Mouse (Mus musculus) liver, embryonic 11.5 days (tissue): ENCODE results near the gene Plk5. TPM values are rescaled to one million over a fixed set of nuclear protein-coding genes. Genes with fewer than 3 reads are reported as not detected.

Experiments used
- ATAC-seq: fragments of 200-750 bp; cut with Nextera tagmentation; replicated peaks from 2 replicates; pipeline ENCODE4 v1.8.0; 2017; ENCODE audit warnings: moderate number of reproducible peaks, mild to moderate bottlenecking, moderate TSS enrichment, moderate library complexity; ENCODE audit not compliant: low FRiP score
- DNase-seq: peaks from one replicate; pipeline ENCODE4 v3.0.0-alpha.2; 2017; ENCODE audit warnings: low spot score
- H3K27ac ChIP-seq: fragments of 300-500 bp; sonication (generic); 2 replicates; pipeline ENCODE4 v1.5.1; 2014; ENCODE audit warnings: mild to moderate bottlenecking, low read depth, low read length, control low read depth
- H3K27me3 ChIP-seq: fragments of 300-500 bp; sonication (generic); replicated peaks from 2 replicates; pipeline ENCODE4 v1.6.1; 2014; ENCODE audit warnings: low read length, mixed read lengths; ENCODE audit not compliant: control insufficient read depth, insufficient read depth
- H3K36me3 ChIP-seq: fragments of 300-500 bp; sonication (generic); 2 replicates; pipeline ENCODE4 v1.6.1; 2014; ENCODE audit warnings: mild to moderate bottlenecking, low read length, moderate library complexity, mixed read lengths; ENCODE audit not compliant: control insufficient read depth, insufficient read depth
- H3K4me1 ChIP-seq: fragments of 300-500 bp; sonication (generic); replicated peaks from 2 replicates; pipeline ENCODE4 v1.6.1; 2014; ENCODE audit warnings: low read length, mixed read lengths; ENCODE audit not compliant: control insufficient read depth, insufficient read depth
- H3K4me2 ChIP-seq: fragments of 300-500 bp; sonication (generic); 2 replicates; pipeline ENCODE4 v1.6.1; 2014; ENCODE audit warnings: mild to moderate bottlenecking, control low read depth, moderate library complexity
- H3K4me3 ChIP-seq: fragments of 300-500 bp; sonication (generic); 2 replicates; pipeline ENCODE4 v1.5.1; 2014; ENCODE audit warnings: low read depth, low read length, control low read depth
- H3K9ac ChIP-seq: fragments of 300-500 bp; sonication (generic); 2 replicates; pipeline ENCODE4 v1.6.1; 2014; ENCODE audit warnings: low read depth, low read length, control low read depth
- H3K9me3 ChIP-seq: fragments of 300-500 bp; sonication (generic); 2 replicates; pipeline ENCODE4 v1.6.1; 2016; ENCODE audit warnings: low read length, inconsistent platforms, mixed read lengths; ENCODE audit not compliant: control insufficient read depth
- WGBS: fragments of 180-500 bp; shearing (Covaris S2); extraction: QIAGEN DNeasy Blood & Tissue Kit; methylation state at CpG from one replicate; pipeline ENCODE4 v1.1.7; 2014; 5-methylcytosine and 5-hydroxymethylcytosine counted together
- polyA plus RNA-seq: library from polyadenylated mRNA; unstranded; fragments of >200 nt; fragmentation: Nextera tagmentation; extraction: Ambion mirVana; gene quantifications from 2 replicates; pipeline ENCODE4 v1.2.1, GENCODE M21; 2014

The Plk5 gene
- polyA plus RNA-seq, 1 experiment from 2014 or later: 0.25 TPM

DNA sequence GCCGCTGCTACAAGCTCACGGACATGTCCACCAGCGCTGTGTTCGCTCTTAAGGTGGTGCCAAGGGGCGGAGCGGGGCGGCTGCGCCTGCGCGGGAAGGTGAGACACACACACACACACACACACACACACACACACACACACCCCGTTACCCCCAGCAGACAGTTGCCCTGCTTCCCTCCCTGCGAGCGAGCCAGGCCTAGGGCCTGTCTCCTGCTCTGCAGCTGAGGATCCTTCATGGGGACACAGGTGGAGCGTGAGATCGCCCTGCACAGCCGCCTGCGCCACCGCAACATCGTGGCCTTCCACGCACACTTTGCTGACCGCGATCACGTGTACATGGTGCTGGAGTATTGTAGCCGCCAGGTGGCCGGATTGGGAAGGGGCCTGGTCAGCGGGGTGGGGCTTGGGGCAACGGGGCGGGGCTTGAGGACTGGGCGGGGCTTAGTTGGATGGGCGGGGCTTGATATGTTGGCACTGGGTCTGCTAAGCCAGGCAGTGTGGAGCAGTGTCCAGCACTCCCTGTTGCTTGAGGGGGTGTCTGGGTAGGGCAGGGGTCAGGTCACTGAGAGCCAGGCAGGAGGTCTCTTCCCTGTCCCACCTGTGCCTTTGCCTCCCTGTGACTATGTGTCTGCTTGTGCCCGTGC, 1.9 kb downstream of the Plk5 start:
- 9% methylated on average over 31 of the region's 31 CpGs for WGBS
- no peaks in the 10 kb centered on the region for H3K9me3 ChIP-seq
- peaks cover 75% of the 10 kb centered on the region for H3K27me3 ChIP-seq
- DNase-seq (no peak), ATAC-seq (no peak; the same call in 1 of the 2 replicates)
- no peak overlapping the region for H3K9ac ChIP-seq
- no peaks in the 10 kb centered on the region for H3K36me3 ChIP-seq
- H3K4me2 ChIP-seq: peak overlapping the region; percentile 42
- peaks cover 5% of the 10 kb centered on the region for H3K4me1 ChIP-seq
- H3K4me3 ChIP-seq: 0 out of 2 replicates have a peak overlapping the region, but pooled peaks have one; percentile 8
- H3K27ac ChIP-seq: no peak overlapping the region

DNA sequence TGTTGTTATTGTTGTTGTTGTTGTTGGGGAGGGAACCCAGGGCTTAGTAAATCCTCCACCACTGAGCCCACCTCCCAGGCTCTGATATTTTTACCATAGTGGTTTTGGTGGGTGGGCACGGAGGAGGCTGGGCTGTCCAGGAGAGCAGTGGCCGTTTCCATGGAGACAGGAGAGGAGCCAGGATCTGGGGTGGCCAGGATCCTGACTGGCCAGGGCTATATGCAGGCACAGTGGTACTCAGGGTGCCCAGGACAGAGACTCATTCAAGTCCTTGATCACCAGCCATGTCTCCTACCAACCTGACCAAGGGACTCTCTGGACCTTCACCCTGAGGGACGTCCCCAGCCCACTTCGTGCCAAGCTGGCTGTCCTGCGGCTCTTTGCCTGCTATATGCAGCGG, 7.5 kb downstream of the Plk5 start:
- no peaks in the 10 kb centered on the region for H3K9me3 ChIP-seq
- no peaks in the 10 kb centered on the region for H3K36me3 ChIP-seq
- peaks cover 56% of the 10 kb centered on the region for H3K27me3 ChIP-seq
- no peak for ATAC-seq
- no peak overlapping the region for H3K4me2 ChIP-seq
- 51% methylated on average over 6 of the region's 6 CpGs for WGBS
- no peak overlapping the region for H3K27ac ChIP-seq
- no peak overlapping the region for H3K4me3 ChIP-seq
- no peak for DNase-seq
- H3K9ac ChIP-seq: no peak overlapping the region
- no peaks in the 10 kb centered on the region for H3K4me1 ChIP-seq

DNA sequence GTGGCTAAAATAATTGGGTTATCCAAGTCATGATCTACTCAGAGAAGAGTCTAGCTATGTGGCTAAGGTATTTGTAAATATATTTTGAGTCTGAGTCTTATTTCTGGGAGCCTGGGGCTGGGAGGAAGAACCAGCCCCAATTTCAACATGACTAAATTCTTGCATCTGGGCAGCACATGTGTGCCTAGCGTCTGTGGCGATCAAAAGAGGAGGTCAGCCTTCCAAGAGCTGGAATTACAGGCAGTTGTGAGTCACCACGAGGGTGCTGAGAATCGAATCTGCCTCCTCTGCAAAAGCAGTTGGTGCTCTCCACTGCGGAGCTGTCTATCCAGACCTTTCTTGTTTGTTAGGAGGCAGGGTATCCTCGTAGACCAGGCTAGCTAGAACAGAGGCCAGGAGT, 9.5 kb downstream of the Plk5 start:
- H3K4me2 ChIP-seq: no peak overlapping the region
- H3K4me3 ChIP-seq: no peak overlapping the region
- H3K36me3 ChIP-seq: no peaks in the 10 kb centered on the region
- H3K9ac ChIP-seq: no peak overlapping the region
- DNase-seq (no peak), ATAC-seq (no peak)
- no peaks in the 10 kb centered on the region for H3K4me1 ChIP-seq
- H3K27me3 ChIP-seq: peaks cover 43% of the 10 kb centered on the region
- 59% methylated on average over 6 of the region's 6 CpGs for WGBS
- no peak overlapping the region for H3K27ac ChIP-seq
- H3K9me3 ChIP-seq: no peaks in the 10 kb centered on the region

DNA sequence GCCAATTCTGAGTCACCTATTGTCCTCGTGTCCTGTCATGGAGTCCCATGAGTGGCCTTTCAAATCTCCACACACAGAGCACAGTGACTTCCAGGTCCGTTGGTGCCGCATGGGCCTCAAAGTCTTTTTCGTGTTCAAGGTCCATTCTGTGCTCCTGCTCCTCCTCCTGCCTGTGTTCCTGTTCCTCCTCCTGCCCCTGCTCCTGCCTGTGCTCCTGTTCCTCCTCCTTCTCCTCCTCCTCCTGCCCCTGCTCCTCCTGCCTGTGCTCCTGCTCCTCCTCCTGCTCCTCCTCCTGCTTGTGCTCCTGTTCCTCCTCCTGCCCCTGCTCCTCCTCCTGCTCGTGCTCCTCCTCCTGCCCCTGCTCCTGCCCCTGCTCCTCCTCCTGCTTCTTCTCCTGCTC, 11.7 kb downstream of the Plk5 start:
- H3K27ac ChIP-seq: no peak overlapping the region
- no peaks in the 10 kb centered on the region for H3K36me3 ChIP-seq
- H3K27me3 ChIP-seq: peaks cover 42% of the 10 kb centered on the region
- DNase-seq (no peak), ATAC-seq (no peak)
- H3K9ac ChIP-seq: no peak overlapping the region
- no peak overlapping the region for H3K4me2 ChIP-seq
- no peak overlapping the region for H3K4me3 ChIP-seq
- no peaks in the 10 kb centered on the region for H3K9me3 ChIP-seq
- 60% methylated on average over 5 of the region's 5 CpGs for WGBS
- H3K4me1 ChIP-seq: no peaks in the 10 kb centered on the region

DNA sequence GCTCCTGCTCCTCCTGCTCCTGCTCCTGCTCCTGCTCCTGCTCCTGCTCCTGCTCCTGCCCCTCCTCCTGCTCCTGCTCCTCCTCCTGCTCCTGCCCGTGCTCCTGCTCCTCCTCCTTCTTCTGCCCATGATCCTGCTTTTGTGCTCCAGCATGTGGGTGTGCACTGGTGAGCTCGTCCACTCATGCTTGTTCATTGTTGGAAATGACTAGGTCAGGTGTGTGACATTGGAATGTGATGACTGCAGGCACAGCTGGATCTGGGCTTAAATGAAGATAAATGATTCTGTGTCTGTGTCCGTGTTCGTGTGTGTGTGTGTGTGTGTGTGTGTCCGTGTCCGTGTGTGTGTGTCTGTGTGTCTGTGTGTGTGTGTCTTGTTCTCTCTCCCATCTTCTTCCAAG, 12.1 kb downstream of the Plk5 start:
- no peaks in the 10 kb centered on the region for H3K9me3 ChIP-seq

DNA sequence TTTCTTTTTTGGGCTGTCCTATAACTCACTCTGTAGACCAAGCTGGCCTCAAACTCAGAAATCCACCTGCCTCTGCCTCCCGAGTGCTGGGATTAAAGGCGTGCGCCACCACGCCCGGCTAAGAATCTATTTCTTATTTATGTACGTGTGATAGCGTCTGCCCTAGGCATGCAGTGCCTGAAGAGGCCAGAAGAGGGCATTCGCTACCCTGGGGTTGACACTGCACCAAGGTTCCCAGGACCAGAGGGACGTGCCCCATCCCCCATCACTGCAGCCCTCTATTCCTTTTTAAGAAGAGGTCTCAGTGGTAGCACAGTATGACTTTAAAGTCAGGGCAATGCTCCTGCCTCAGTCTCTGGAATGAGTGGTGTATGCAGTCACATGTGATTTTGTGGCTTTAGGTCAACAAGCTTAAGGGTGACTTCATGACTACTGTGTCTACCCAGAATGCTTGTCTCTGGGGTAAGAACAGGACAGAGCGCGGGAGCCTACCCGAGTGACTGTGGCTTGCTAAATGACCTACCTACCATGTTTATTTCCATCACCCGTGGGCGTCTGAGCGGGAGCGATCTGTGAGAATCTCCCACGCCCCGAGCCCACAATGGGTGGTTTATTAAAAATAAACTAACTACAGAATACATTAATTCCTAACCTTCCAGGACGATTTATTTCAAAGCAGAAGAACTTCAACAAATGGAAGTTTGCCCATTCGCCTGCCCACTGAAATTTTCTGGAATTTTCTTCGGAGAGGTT, 13.9 kb downstream of the Plk5 start:
- WGBS: 73% methylated on average over 21 of the region's 21 CpGs
- Histone ChIP-seq H3K4me1 (no peaks in the 10 kb centered on the region), H3K4me3 (no peak overlapping the region), H3K9me3 (no peaks in the 10 kb centered on the region), H3K4me2 (no peak overlapping the region), H3K27ac (no peak overlapping the region), H3K27me3 (peaks cover 27% of the 10 kb centered on the region), H3K36me3 (no peaks in the 10 kb centered on the region), H3K9ac (no peak overlapping the region)
- ATAC-seq (no peak), DNase-seq (no peak)

More for the DNA sequence above, 12.1 kb downstream of the Plk5 start:
- no peak for ATAC-seq
- 78% methylated on average over 6 of the region's 6 CpGs for WGBS
- DNase-seq: no peak
- Histone ChIP-seq H3K4me2 (no peak overlapping the region), H3K36me3 (no peaks in the 10 kb centered on the region), H3K4me3 (no peak overlapping the region), H3K27me3 (peaks cover 42% of the 10 kb centered on the region), H3K4me1 (no peaks in the 10 kb centered on the region), H3K9ac (no peak overlapping the region), H3K27ac (no peak overlapping the region)

DNA sequence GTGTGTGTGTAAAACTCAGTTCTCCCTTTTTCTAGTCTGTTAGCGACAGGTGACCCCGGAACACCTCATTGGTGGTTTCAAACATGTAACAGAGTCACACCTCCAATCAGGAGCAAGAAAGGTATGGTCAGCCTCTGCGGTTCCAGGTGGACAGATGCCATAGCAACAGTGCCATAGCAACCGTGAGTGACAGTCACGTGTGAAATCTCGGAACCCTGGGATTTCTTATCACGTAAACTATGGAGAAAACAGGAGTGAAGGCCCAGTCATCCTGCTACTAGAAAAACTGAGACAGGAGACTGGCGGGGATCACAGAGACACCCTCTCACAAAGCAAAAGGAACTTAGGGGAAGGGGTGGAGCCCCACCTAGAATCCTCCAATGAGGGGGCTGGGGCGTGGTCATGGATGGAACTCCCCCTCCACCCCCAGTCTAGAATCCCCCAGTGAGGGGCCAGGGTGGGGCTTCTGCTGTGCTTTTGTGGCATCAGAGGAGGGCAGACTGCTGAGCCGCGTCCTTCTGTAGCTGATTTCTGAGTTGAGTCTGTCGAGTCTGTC, 15.2 kb downstream of the Plk5 start:
- WGBS: 6% methylated on average over 12 of the region's 12 CpGs
- Histone ChIP-seq H3K4me2 (no peak overlapping the region), H3K36me3 (no peaks in the 10 kb centered on the region), H3K4me3 (no peak overlapping the region), H3K9me3 (no peaks in the 10 kb centered on the region), H3K27ac (no peak overlapping the region), H3K27me3 (peaks cover 18% of the 10 kb centered on the region), H3K4me1 (no peaks in the 10 kb centered on the region), H3K9ac (no peak overlapping the region)
- ATAC-seq (no peak; the same call in 1 of the 2 replicates), DNase-seq (no peak)

DNA sequence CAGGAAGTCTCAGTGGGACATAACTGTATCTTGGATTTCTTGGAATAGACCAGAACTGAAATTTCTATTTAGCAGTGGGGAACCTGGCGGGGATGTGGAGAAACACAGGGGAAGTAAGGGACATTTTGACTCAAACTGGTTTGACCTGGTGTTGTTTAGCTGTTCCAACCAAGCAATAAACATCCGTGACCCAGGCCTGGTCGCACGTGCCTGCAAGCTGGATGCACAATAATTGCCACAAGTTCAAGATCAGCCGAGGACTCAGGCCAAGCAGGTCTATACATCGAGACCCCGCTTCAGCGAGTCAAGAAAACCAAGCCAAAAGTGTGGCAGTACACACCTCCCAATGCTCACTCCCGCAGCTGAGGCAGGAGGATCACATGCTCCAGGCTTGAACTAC, 15.7 kb downstream of the Plk5 start:
- H3K27me3 ChIP-seq: peaks cover 14% of the 10 kb centered on the region; the same call in 1 of the 2 replicates
- H3K36me3 ChIP-seq: no peaks in the 10 kb centered on the region
- H3K9ac ChIP-seq: no peak overlapping the region
- no peak overlapping the region for H3K4me2 ChIP-seq
- no peak for DNase-seq
- 53% methylated on average over 9 of the region's 9 CpGs for WGBS
- no peaks in the 10 kb centered on the region for H3K4me1 ChIP-seq
- H3K27ac ChIP-seq: no peak overlapping the region
- ATAC-seq: no peak
- H3K4me3 ChIP-seq: no peak overlapping the region
- H3K9me3 ChIP-seq: no peaks in the 10 kb centered on the region
